Mouse (Mus musculus) embryonic facial prominence, embryonic 14.5 days (tissue): ENCODE data around the gene Apbb2. TPM values are rescaled to one million over a fixed set of nuclear protein-coding genes. Genes with fewer than 3 reads are reported as not detected.

Source experiments
- ATAC-seq: fragments of 200-750 bp; cut with Nextera tagmentation; 2 replicates; pipeline ENCODE4 v1.8.0; 2017; ENCODE audit warnings: low read depth, moderate number of reproducible peaks, moderate TSS enrichment
- DNase-seq: peaks from one replicate; pipeline ENCODE4 v3.0.0-alpha.2; 2015; ENCODE audit warnings: low spot score
- H3K27ac ChIP-seq: fragments of 300-500 bp; sonication (generic); replicated peaks from 2 replicates; pipeline ENCODE4 v1.5.1; 2014; ENCODE audit warnings: low read depth, mild to moderate bottlenecking, low read length, moderate library complexity
- H3K27me3 ChIP-seq: fragments of 300-500 bp; sonication (generic); replicated peaks from 2 replicates; pipeline ENCODE4 v1.6.1; 2014; ENCODE audit warnings: low read length; ENCODE audit not compliant: control insufficient read depth, insufficient read depth
- H3K36me3 ChIP-seq: fragments of 300-500 bp; sonication (generic); 2 replicates; pipeline ENCODE4 v1.6.1; 2014; ENCODE audit warnings: low read length, mixed read lengths; ENCODE audit not compliant: control insufficient read depth, insufficient read depth
- H3K4me1 ChIP-seq: fragments of 300-500 bp; sonication (generic); 2 replicates; pipeline ENCODE4 v1.6.1; 2014; ENCODE audit warnings: antibody characterized with exemption, low read length; ENCODE audit not compliant: control insufficient read depth, insufficient read depth
- H3K4me2 ChIP-seq: fragments of 300-500 bp; sonication (generic); 2 replicates; pipeline ENCODE4 v1.6.1; 2014; ENCODE audit warnings: low read depth, mild to moderate bottlenecking, low read length, moderate library complexity, mixed read lengths
- H3K4me3 ChIP-seq: fragments of 300-500 bp; sonication (generic); 2 replicates; pipeline ENCODE4 v1.5.1; 2014; ENCODE audit warnings: low read depth, mild to moderate bottlenecking, low read length
- H3K9ac ChIP-seq: fragments of 300-500 bp; sonication (generic); 2 replicates; pipeline ENCODE4 v1.6.1; 2014; ENCODE audit warnings: low read depth, mild to moderate bottlenecking, low read length, moderate library complexity, mixed read lengths
- H3K9me3 ChIP-seq: fragments of 300-500 bp; sonication (generic); 2 replicates; pipeline ENCODE4 v1.6.1; 2016; ENCODE audit warnings: low read length; ENCODE audit not compliant: control insufficient read depth
- WGBS: fragments of 180-500 bp; shearing (Covaris S2); extraction: QIAGEN DNeasy Blood & Tissue Kit; methylation state at CpG from one replicate; pipeline ENCODE4 v1.1.7; 2014; 5-methylcytosine and 5-hydroxymethylcytosine counted together
- polyA plus RNA-seq: library from polyadenylated mRNA; unstranded; fragments of >200 nt; fragmentation: Nextera tagmentation; extraction: Ambion mirVana; gene quantifications from 2 replicates; pipeline ENCODE4 v1.2.1, GENCODE M21; 2014

Apbb2 gene
- polyA plus RNA-seq, 1 experiment from 2014 or later = 39.8 TPM

DNA sequence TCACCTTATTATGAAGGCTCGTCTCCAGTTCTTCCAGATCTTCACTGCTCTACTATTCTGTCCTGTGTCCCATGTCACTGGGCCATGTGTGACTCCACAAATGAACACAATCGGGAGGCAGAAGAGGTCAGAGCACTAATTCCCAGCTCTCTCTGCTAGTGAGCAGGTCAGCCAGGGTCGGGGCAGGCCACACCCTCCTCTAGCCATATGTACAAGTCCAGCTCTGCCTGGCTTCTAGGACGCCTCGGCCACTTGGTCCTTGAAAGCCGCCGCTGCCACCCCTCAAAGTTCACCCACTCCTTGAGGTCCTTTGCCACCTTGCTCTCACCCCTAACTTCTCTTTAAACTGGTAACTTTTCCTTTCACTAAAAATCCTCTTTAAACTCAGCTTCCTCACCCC, 198.6 kb downstream of the Apbb2 start:
- DNase-seq (no peak), ATAC-seq (no peak)
- Histone ChIP-seq H3K4me2 (no peak overlapping the region), H3K9me3 (no peaks in the 10 kb centered on the region), H3K4me1 (peaks cover 12% of the 10 kb centered on the region; the same call in 1 of the 2 replicates), H3K27me3 (no peaks in the 10 kb centered on the region), H3K27ac (no peak overlapping the region), H3K4me3 (no peak overlapping the region), H3K36me3 (no peaks in the 10 kb centered on the region), H3K9ac (no peak overlapping the region)
- WGBS = 63% methylated on average over 7 of the region's 7 CpGs

DNA sequence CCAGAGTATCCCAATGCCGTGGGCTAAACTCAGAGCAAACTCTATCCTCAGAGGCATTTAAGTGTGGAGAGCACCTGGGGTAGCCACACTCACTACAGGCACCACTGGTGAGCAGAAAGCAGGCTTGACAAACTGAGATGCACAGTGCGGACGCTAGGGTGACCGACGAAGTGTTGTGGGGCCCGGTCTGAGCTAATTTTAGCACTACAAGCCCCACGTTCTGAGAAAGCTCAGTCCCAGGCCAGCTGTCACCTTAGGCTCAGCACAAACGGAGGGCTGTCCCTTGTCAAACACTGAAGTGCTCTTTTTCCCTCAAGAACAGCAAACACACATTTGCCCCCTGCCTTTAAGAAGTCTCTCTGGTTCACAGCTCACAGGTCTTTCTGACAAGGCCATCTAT, 201.3 kb downstream of the Apbb2 start:
- H3K4me3 ChIP-seq = no peak overlapping the region
- 74% methylated on average over 8 of the region's 8 CpGs for WGBS
- H3K9me3 ChIP-seq = no peaks in the 10 kb centered on the region
- H3K27ac ChIP-seq = no peak overlapping the region; the same call in 1 of the 2 replicates
- no peaks in the 10 kb centered on the region for H3K27me3 ChIP-seq
- H3K9ac ChIP-seq = no peak overlapping the region
- ATAC-seq = no peak
- DNase-seq = no peak
- no peak overlapping the region for H3K4me2 ChIP-seq
- peaks cover 13% of the 10 kb centered on the region; the same call in 1 of the 2 replicates for H3K4me1 ChIP-seq
- H3K36me3 ChIP-seq = no peaks in the 10 kb centered on the region

DNA sequence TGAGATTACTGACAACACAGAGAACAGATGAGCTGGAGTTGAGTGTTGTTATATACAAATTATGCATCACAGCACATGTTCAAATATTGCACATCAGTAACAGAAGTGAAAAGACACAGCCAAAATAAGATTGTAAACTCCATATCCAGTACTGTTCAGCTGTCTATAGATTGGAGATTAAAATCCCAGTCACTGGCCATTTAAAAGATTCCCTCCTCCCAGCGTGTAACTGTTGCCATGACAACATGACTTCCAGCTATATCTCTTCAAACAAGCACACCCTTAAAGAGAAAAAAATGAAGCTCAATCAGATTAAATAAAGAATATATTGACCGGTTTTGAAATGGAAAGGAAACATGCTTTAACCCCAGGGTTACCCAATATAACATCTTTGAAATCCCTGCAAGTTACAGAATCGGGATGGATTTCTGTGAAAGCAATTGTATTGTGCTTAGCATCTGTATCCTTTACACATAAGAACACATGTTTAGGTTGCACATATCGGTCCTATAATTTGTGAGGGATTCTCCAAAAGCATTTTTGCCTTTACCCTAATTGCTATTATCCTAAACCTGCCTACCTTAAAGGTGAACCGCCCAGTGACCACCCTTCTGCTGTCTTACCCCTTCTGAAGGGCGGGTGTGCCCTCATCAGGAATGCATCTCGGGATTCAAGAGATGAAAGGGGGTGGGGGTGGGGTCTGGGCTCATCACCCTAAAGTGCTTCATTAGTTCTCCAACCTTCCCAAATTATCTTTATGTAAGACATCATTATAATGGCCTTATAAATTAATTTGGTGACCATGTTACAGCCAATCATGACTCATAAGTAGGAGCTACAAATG, 202.7 kb downstream of the Apbb2 start:
- Histone ChIP-seq H3K9ac (no peak overlapping the region), H3K27me3 (no peaks in the 10 kb centered on the region), H3K4me3 (no peak overlapping the region), H3K4me1 (peaks cover 13% of the 10 kb centered on the region; the same call in 1 of the 2 replicates), H3K4me2 (no peak overlapping the region), H3K27ac (no peak overlapping the region), H3K36me3 (no peaks in the 10 kb centered on the region), H3K9me3 (no peaks in the 10 kb centered on the region)
- WGBS = 70% methylated on average over 7 of the region's 7 CpGs
- DNase-seq (no peak), ATAC-seq (no peak)

DNA sequence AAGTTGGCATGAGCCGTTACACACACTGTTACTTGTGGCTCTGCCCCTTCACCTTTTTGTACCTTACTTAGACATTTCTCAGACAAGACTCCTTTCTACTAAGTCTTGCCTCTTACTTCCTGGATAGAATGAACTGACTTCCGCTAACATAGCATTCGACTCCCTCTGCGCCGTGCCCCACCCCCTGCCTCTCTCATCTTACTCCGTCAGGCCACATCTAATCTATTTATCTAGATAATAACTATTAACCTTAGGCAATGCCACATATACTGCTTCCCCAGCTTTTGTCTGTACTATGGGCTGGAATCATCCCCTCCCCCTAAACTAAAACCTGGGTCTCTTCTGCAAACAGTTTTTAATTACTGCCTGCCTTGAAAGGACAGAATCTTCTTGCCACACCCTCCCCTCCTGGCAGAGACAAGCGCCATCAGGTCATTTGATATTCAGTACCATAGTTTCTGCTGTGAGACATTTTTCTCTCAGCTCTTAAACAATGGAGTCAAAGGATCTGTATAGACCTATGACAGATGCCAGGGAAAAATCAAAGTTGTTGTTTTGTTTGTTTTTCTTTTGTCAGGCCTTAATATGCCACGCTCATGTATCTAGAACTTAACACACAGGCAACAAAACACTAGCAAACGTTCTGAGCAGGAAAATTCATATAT, 203.4 kb downstream of the Apbb2 start:
- Histone ChIP-seq H3K27ac (no peak overlapping the region), H3K27me3 (no peaks in the 10 kb centered on the region), H3K36me3 (no peaks in the 10 kb centered on the region), H3K4me1 (peaks cover 13% of the 10 kb centered on the region; the same call in 1 of the 2 replicates), H3K4me2 (no peak overlapping the region), H3K4me3 (no peak overlapping the region), H3K9ac (no peak overlapping the region), H3K9me3 (no peaks in the 10 kb centered on the region)
- ATAC-seq (no peak), DNase-seq (no peak)
- WGBS = 62% methylated on average over 9 of the region's 9 CpGs

DNA sequence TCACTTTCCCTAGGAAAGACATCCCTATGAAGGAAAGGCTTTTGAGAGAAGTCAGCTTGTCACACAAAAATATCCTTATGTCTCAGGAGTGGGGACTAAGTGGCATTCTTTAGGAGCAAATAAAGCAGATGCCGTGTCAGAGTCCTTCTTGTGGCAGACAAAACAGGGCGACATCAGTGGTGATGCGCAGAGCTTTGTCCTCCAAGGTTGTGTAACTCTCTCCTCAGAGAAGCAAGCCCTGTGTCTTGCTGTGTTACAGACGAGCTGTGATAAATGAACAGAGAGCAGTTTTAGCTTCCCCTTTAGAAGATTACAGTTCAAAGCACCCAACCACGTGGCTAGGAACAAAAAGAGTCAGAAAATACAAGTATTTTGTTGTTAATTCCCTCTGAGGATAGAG, 205.2 kb downstream of the Apbb2 start:
- ATAC-seq (no peak), DNase-seq (no peak)
- Histone ChIP-seq H3K27me3 (no peaks in the 10 kb centered on the region), H3K27ac (no peak overlapping the region), H3K4me3 (no peak overlapping the region), H3K9ac (no peak overlapping the region), H3K9me3 (no peaks in the 10 kb centered on the region), H3K36me3 (no peaks in the 10 kb centered on the region), H3K4me1 (peaks cover 9% of the 10 kb centered on the region; the same call in 1 of the 2 replicates), H3K4me2 (no peak overlapping the region)
- 65% methylated on average over 5 of the region's 5 CpGs for WGBS

DNA sequence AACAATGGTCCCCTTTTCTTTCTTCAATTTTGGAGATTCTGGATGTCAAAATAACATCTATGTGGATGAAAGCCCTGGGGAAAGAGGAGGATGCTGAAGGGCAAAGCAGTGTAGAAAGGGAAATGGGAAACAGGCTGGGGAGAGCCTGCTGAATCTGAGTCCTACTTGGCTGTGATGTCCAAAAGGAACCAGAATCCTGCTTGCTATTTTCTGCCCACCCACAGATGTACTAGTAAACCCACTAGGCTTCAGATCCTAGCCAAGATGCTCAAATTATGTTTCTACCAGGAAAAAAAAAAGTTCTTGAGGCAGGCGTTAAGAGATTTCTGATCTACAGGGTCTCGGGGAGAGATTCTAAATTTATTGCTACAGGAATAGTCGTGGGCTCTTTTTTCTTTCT, 205.8 kb downstream of the Apbb2 start:
- Histone ChIP-seq H3K4me3 (no peak overlapping the region), H3K4me2 (no peak overlapping the region), H3K4me1 (peaks cover 6% of the 10 kb centered on the region; the same call in 1 of the 2 replicates), H3K27me3 (no peaks in the 10 kb centered on the region), H3K36me3 (no peaks in the 10 kb centered on the region), H3K9me3 (no peaks in the 10 kb centered on the region), H3K9ac (no peak overlapping the region), H3K27ac (no peak overlapping the region)
- ATAC-seq (no peak), DNase-seq (no peak)
- 68% methylated on average over 3 of the region's 3 CpGs for WGBS

DNA sequence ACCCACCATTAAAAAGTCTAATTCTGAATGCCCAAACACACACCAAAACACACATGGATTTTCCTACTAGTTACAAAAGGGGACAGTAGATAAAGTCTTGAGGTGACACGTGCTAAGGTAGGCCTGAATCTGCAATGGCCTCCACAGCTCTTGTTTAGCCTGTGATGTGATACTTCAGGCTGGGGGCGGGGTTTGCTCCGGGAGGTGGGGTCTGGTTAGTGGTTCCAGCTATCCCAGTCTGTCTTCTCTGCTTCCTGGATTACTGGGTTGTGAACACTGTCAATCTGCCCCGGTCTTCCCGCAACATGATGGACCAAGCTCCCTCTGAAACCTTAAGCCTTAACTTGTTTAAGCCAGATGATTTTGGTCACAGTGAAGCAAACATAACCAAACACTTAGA, 210.0 kb downstream of the Apbb2 start:
- Histone ChIP-seq H3K36me3 (no peaks in the 10 kb centered on the region), H3K27me3 (no peaks in the 10 kb centered on the region), H3K27ac (no peak overlapping the region), H3K4me3 (no peak overlapping the region), H3K9me3 (no peaks in the 10 kb centered on the region), H3K9ac (no peak overlapping the region), H3K4me2 (no peak overlapping the region), H3K4me1 (no peaks in the 10 kb centered on the region; the same call in 1 of the 2 replicates)
- 80% methylated on average over 5 of the region's 5 CpGs for WGBS
- DNase-seq (no peak), ATAC-seq (no peak)

DNA sequence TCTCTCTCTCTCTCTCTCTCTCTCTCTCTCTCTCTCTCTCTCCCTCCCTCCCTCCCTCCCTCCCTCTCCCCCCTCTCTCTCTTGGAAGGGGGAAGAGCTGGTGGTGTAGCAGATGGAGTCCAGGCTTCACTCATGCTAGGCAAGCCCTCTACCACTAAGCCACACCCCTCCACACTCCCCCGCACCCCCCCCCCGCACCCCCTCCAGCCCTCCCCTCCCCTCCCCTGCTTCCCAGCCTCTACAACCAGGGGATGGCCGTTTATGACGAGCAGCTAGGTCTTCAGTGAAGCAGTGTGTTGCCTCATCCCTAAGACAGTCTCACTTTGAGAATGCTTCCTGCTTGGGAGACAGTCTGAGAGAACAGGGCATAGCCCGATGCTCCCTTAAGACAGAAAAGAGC, 210.6 kb downstream of the Apbb2 start:
- no peak for DNase-seq

More for the DNA sequence above, 210.6 kb downstream of the Apbb2 start:
- Histone ChIP-seq H3K9ac (no peak overlapping the region), H3K9me3 (no peaks in the 10 kb centered on the region), H3K27me3 (no peaks in the 10 kb centered on the region), H3K36me3 (no peaks in the 10 kb centered on the region), H3K27ac (no peak overlapping the region), H3K4me1 (no peaks in the 10 kb centered on the region; the same call in 1 of the 2 replicates), H3K4me3 (no peak overlapping the region), H3K4me2 (no peak overlapping the region)
- 67% methylated on average over 3 of the region's 5 CpGs for WGBS
- ATAC-seq = no peak
